Mouse (Mus musculus): ENCODE measurements around the gene Psg17.

- TF ChIP-seq POLR2A (IDR thresholded peaks at IDR 0.05; ENCODE audit: borderline replicate concordance, control insufficient read depth, low read depth, low read length) (no peak), CTCF (IDR thresholded peaks at IDR 0.05; ENCODE audit: control insufficient read depth, insufficient read depth, low read length) (no peak)
These were observed 7.2 kb upstream of the Psg17 start for GRCm38 (mm10) chr7:18828592-18828991.

Measured in bone marrow, adult 2 months (tissue).